Mouse (Mus musculus): ENCODE measurements at regions not wholly inside any gene's neighbourhood (a gene's known extent, or its start where the extent isn't known, plus 50 kb on each side); places are given as distances from the start of the nearest gene placed in this dataset.

DNA sequence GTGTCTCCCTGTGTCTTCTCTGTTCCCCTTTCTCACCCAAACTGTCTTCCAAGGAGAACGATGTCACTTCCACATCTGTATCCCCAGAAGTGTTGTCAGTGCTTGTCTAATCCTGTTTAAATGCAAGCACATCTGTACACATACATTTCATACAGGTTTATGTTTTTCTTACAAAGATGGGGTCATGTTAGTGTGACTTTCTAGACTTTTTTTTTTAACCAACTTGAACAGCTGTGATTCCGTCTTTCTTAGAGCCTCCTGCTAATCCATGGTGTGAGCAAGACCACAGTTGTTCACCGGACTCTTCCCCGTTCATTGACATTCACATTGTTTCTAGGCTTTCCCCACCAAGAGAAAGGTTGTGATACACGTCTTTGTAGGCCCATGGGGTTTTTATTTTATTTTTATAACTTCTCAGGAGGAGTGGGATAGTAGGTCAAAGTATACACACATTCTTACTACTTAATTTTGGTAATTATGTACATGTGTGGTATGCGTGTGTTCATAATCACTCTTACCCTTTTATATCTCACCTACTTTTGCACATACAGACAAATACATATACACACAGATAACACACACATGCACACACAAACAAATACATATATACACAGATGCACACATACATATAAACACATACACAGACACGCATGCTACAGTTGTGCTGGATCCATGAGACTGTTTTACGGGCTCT is 100.6 kb upstream of the Cpm start:
- no peaks in the 10 kb centered on the region for H3K27me3 ChIP-seq (replicated peaks; ENCODE audit: insufficient read depth, low read length)
- H3K4me1 ChIP-seq (ENCODE audit: insufficient read depth, low read depth, low read length) = no peaks in the 10 kb centered on the region
- no peaks in the 10 kb centered on the region for H3K36me3 ChIP-seq (ENCODE audit: insufficient read depth, low read length)
- no peak overlapping the region for H3K9ac ChIP-seq (replicated peaks; ENCODE audit: low read depth)
- 84% methylated on average over 8 of the region's 8 CpGs for WGBS
- TF ChIP-seq CTCF (IDR thresholded peaks at IDR 0.05) (no peak), EP300 (IDR thresholded peaks at IDR 0.05) (no peak)
- H3K4me3 ChIP-seq (ENCODE audit: low read depth, low read length) = no peak overlapping the region
- H3K9me3 ChIP-seq (ENCODE audit: low read length) = no peaks in the 10 kb centered on the region
- no peak for DNase-seq (ENCODE audit: low spot score)
- H3K27ac ChIP-seq (ENCODE audit: low read length) = no peak overlapping the region
- no peak overlapping the region for H3K4me2 ChIP-seq (replicated peaks; ENCODE audit: low read depth, low read length)
- ATAC-seq = no peak

GRCm38 (mm10) chr10:117527979-117528378 is 101.3 kb upstream of the Cpm start:
- ATAC-seq (no peak), DNase-seq (ENCODE audit: low spot score) (no peak)
- Histone ChIP-seq H3K36me3 (ENCODE audit: insufficient read depth, low read length) (no peaks in the 10 kb centered on the region), H3K27me3 (replicated peaks; ENCODE audit: insufficient read depth, low read length) (no peaks in the 10 kb centered on the region), H3K4me3 (ENCODE audit: low read depth, low read length) (no peak overlapping the region), H3K9me3 (ENCODE audit: low read length) (no peaks in the 10 kb centered on the region), H3K4me1 (ENCODE audit: insufficient read depth, low read depth, low read length) (no peaks in the 10 kb centered on the region), H3K9ac (replicated peaks; ENCODE audit: low read depth) (no peak overlapping the region), H3K4me2 (replicated peaks; ENCODE audit: low read depth, low read length) (no peak overlapping the region), H3K27ac (ENCODE audit: low read length) (no peak overlapping the region)
- no peak for TF ChIP-seq CTCF (IDR thresholded peaks at IDR 0.05)
- no peak for TF ChIP-seq EP300 (IDR thresholded peaks at IDR 0.05)
- 86% methylated on average over 6 of the region's 6 CpGs for WGBS

DNA sequence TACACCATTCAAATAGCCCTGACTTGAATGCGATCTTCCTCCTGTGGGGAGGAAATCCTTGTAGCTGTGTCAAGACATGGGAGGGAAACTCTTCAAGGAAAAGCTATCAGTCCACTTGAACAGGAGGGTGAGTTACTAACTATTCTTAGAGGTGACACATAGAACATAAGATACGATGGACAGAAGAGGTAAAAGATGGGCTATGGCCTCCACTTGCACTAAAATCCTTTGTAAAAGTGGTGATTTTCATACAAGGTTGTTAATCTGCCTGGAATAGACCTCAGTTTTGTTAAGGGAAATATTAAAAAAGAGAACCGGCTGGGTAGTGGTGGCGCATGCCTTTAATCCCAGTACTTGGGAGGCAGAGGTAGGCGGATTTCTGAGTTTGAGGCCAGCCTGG is 102.1 kb upstream of the Cpm start:
- WGBS = 88% methylated on average over 5 of the region's 5 CpGs
- Histone ChIP-seq H3K9ac (replicated peaks; ENCODE audit: low read depth) (no peak overlapping the region), H3K27me3 (replicated peaks; ENCODE audit: insufficient read depth, low read length) (no peaks in the 10 kb centered on the region), H3K4me2 (replicated peaks; ENCODE audit: low read depth, low read length) (no peak overlapping the region), H3K4me3 (ENCODE audit: low read depth, low read length) (no peak overlapping the region), H3K36me3 (ENCODE audit: insufficient read depth, low read length) (no peaks in the 10 kb centered on the region), H3K27ac (ENCODE audit: low read length) (no peak overlapping the region), H3K4me1 (ENCODE audit: insufficient read depth, low read depth, low read length) (no peaks in the 10 kb centered on the region), H3K9me3 (ENCODE audit: low read length) (no peaks in the 10 kb centered on the region)
- ATAC-seq (no peak), DNase-seq (ENCODE audit: low spot score) (no peak)
- no peak for TF ChIP-seq EP300 (IDR thresholded peaks at IDR 0.05)
- TF ChIP-seq CTCF (IDR thresholded peaks at IDR 0.05) = no peak

- no peak for TF ChIP-seq EP300 (IDR thresholded peaks at IDR 0.05)
- Histone ChIP-seq H3K27ac (ENCODE audit: low read length) (no peak overlapping the region), H3K4me1 (ENCODE audit: insufficient read depth, low read depth, low read length) (no peaks in the 10 kb centered on the region), H3K27me3 (replicated peaks; ENCODE audit: insufficient read depth, low read length) (no peaks in the 10 kb centered on the region), H3K4me2 (replicated peaks; ENCODE audit: low read depth, low read length) (no peak overlapping the region), H3K4me3 (ENCODE audit: low read depth, low read length) (no peak overlapping the region), H3K36me3 (ENCODE audit: insufficient read depth, low read length) (no peaks in the 10 kb centered on the region), H3K9me3 (ENCODE audit: low read length) (no peaks in the 10 kb centered on the region), H3K9ac (replicated peaks; ENCODE audit: low read depth) (no peak overlapping the region)
- DNase-seq (ENCODE audit: low spot score) = no peak
- 51% methylated on average over 3 of the region's 3 CpGs for WGBS
- ATAC-seq = no peak
These were observed 102.5 kb upstream of the Cpm start for GRCm38 (mm10) chr10:117526834-117527188.

DNA sequence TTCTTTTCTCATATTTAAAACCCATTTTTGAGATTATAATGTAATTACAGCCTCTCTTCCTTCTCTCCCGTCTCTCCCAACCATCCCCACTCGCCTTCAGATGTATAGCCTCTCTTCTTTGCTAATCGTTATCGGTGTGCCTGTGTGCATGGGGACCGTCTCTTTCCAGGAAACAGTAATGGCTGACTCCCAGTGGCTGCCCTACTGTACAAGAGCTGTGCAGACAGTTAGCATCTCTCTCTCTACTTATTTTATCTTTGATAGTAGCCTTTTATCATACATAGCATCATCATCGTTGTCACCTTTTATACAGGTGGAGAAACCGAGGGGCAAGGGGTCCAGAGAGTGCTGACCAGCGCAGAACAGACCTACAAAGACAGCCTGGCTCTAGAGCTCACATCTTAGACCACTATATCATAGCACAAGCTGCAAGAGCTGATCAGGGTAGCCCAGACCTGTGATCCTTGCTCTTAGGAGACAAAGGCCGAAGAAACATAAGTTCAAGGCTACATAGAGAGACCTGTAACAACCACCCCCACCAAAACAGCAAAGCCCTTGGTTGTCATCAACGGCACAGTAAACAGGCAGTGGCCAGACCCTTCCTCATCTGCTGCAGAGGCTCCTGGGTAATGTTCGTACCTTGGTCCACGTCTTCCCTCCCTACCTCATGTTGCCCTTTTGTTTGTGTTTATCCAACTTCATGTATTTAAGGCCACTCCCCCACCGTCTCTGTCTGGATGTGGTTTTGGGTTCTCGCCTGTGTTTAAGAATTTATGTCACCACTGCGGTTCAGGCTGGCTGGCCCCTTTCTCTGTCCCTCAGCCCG is 103.1 kb upstream of the Cpm start:
- Histone ChIP-seq H3K27ac (ENCODE audit: low read length) (no peak overlapping the region), H3K36me3 (ENCODE audit: insufficient read depth, low read length) (no peaks in the 10 kb centered on the region), H3K9ac (replicated peaks; ENCODE audit: low read depth) (no peak overlapping the region), H3K27me3 (replicated peaks; ENCODE audit: insufficient read depth, low read length) (no peaks in the 10 kb centered on the region), H3K4me1 (ENCODE audit: insufficient read depth, low read depth, low read length) (no peaks in the 10 kb centered on the region; the same call in 1 of the 2 replicates), H3K4me3 (ENCODE audit: low read depth, low read length) (no peak overlapping the region), H3K4me2 (replicated peaks; ENCODE audit: low read depth, low read length) (no peak overlapping the region), H3K9me3 (ENCODE audit: low read length) (no peaks in the 10 kb centered on the region)
- DNase-seq (ENCODE audit: low spot score) (no peak), ATAC-seq (no peak)
- TF ChIP-seq EP300 (IDR thresholded peaks at IDR 0.05) (no peak), CTCF (IDR thresholded peaks at IDR 0.05) (no peak)
- 77% methylated on average over 16 of the region's 16 CpGs for WGBS

- Histone ChIP-seq H3K27me3 (replicated peaks; ENCODE audit: insufficient read depth, low read length) (no peaks in the 10 kb centered on the region), H3K4me2 (replicated peaks; ENCODE audit: low read depth, low read length) (no peak overlapping the region), H3K4me1 (ENCODE audit: insufficient read depth, low read depth, low read length) (no peaks in the 10 kb centered on the region; the same call in 1 of the 2 replicates), H3K36me3 (ENCODE audit: insufficient read depth, low read length) (no peaks in the 10 kb centered on the region), H3K9ac (replicated peaks; ENCODE audit: low read depth) (no peak overlapping the region), H3K27ac (ENCODE audit: low read length) (no peak overlapping the region), H3K9me3 (ENCODE audit: low read length) (no peaks in the 10 kb centered on the region), H3K4me3 (ENCODE audit: low read depth, low read length) (no peak overlapping the region)
- DNase-seq (ENCODE audit: low spot score) = no peak
- 35% methylated on average over 3 of the region's 3 CpGs for WGBS
- ATAC-seq = no peak
- TF ChIP-seq EP300 (IDR thresholded peaks at IDR 0.05) (no peak), CTCF (IDR thresholded peaks at IDR 0.05) (no peak)
These were observed 103.7 kb upstream of the Cpm start for GRCm38 (mm10) chr10:117525608-117526007.

Data from lung, postnatal 0 days (tissue).